In genomic region chr17:4080564-4080963, GRCm38 (mm10) we compare ENCODE assay signal across 21 mouse cellular contexts.
DNase-seq lines count a peak whose midpoint lies in the region; TF ChIP-seq lines count a peak whose summit lies in the region.
"Had no signal": no experiment of that assay in that cellular context is flagged by ENCODE, and none has a peak within 500 bp of the region (broad histone marks: within the 10 kb centered on the region; RNA-seq: fewer than 3 reads in every experiment).

No protein-coding gene starts in this region.

- H3K27ac ChIP-seq in CH12.LX (ENCODE audit: insufficient read depth, low read depth) (no peak overlapping the region), ES-E14 (ENCODE audit: insufficient read depth, low read depth, low read length, poor library complexity, severe bottlenecking) (no peak overlapping the region), MEL (ENCODE audit: control insufficient read depth, low read depth, low read length) (no peak overlapping the region)

- H3K36me3 ChIP-seq in CH12.LX (replicated peaks in 1 of 2; ENCODE audit: control insufficient read depth in 1 of 2, insufficient read depth in 1 of 2, low read length in 1 of 2) (no peaks in the 10 kb centered on the region), ES-E14 (ENCODE audit: control insufficient read depth, insufficient read depth, low read length, poor library complexity, severe bottlenecking) (no peaks in the 10 kb centered on the region), MEL (ENCODE audit: control insufficient read depth in 1 of 2, insufficient read depth in 2 of 2, low read length in 2 of 2) (no peaks in the 10 kb centered on the region)
- H3K36me3 ChIP-seq: G1E had no signal

- dilution Hi-C loops in CH12.LX (cut with MboI; ENCODE audit: extremely low pct_ligation_motif_present, extremely low pct_unique_long_range_greater_than_20kb, low sequenced_read_pairs) = no loop called here

- H3K79me2 ChIP-seq in CH12.LX (replicated peaks; ENCODE audit: control insufficient read depth, extremely low read depth, insufficient read depth, poor library complexity, severe bottlenecking) (no peaks in the 10 kb centered on the region), MEL (ENCODE audit: control insufficient read depth, insufficient read depth, low read length, poor library complexity) (no peaks in the 10 kb centered on the region)

- TF ChIP-seq POLR2A in CH12.LX (IDR thresholded peaks at IDR 0.05; ENCODE audit: low read depth, low read length) (no peak), MEL (IDR thresholded peaks at IDR 0.05; ENCODE audit: control insufficient read depth in 1 of 2, insufficient read depth in 1 of 2, low read depth in 1 of 2, low read length in 2 of 2, poor library complexity in 1 of 2) (no peak)

- TF ChIP-seq CTCF in CH12.LX (conservative IDR thresholded peaks at IDR 0.05 in 1 of 2, IDR thresholded peaks at IDR 0.05 in 1 of 2; ENCODE audit: low read depth in 2 of 2, low read length in 2 of 2) = no peak
- no peak for TF ChIP-seq CTCF in MEL (IDR thresholded peaks at IDR 0.05 in 2 of 3, conservative IDR thresholded peaks at IDR 0.05 in 1 of 3; ENCODE audit: control insufficient read depth in 1 of 3, insufficient read depth in 1 of 3, low read depth in 2 of 3, low read length in 3 of 3, poor library complexity in 1 of 3, severe bottlenecking in 1 of 3)

- DNase-seq in CH12.LX (ENCODE audit: extremely low read depth) = no peak
- DNase-seq in ES-E14 (ENCODE audit: low read depth, low spot score) = no peak
- no peak for DNase-seq in MEL (ENCODE audit: low read depth, low spot score)
- no peak for DNase-seq in adrenal gland, adult 18-20 months (ENCODE audit: low spot score in 2 of 2)
- no peak for DNase-seq in cerebellum, adult 11-12 months
- no peak for DNase-seq in thymus, postnatal 10 days (ENCODE audit: low spot score in 2 of 2)
- DNase-seq: adrenal gland, adult 2 months; adrenal gland, adult 8-10 months; adrenal gland, postnatal 10 days; adrenal gland, postnatal 14 days; adrenal gland, postnatal 25 days; adrenal gland, postnatal 36 days; B cell, adult 2 months; cerebellum, adult 11 months; cerebellum, adult 18-20 months; cerebellum, adult 2 months; cerebellum, adult 8-10 months; cerebellum, adult 9-10 months; cerebellum, adult 9-11 months; cerebellum, postnatal 10 days had no signal

- H3K4me1 ChIP-seq in CH12.LX (ENCODE audit: control insufficient read depth in 1 of 2, insufficient read depth in 2 of 2) (no peaks in the 10 kb centered on the region), ES-E14 (ENCODE audit: control insufficient read depth in 2 of 2, insufficient read depth in 2 of 2, low read length in 2 of 2, poor library complexity in 1 of 2) (no peaks in the 10 kb centered on the region), MEL (ENCODE audit: control insufficient read depth in 1 of 2, insufficient read depth in 2 of 2, low read length in 2 of 2) (no peaks in the 10 kb centered on the region)

- no peaks in the 10 kb centered on the region for H3K9me3 ChIP-seq in CH12.LX (replicated peaks; ENCODE audit: low read length)
- no peaks in the 10 kb centered on the region for H3K9me3 ChIP-seq in ES-E14 (ENCODE audit: control insufficient read depth, insufficient read depth, low read depth, low read length)
- no peaks in the 10 kb centered on the region for H3K9me3 ChIP-seq in MEL (replicated peaks; ENCODE audit: insufficient read depth, low read length)
- H3K9me3 ChIP-seq: G1E had no signal

- no peak for TF ChIP-seq RAD21 in CH12.LX (IDR thresholded peaks at IDR 0.05; ENCODE audit: low read depth, low read length)
- no peak for TF ChIP-seq RAD21 in MEL (IDR thresholded peaks at IDR 0.05; ENCODE audit: low read depth, low read length)

- no peaks in the 10 kb centered on the region for H3K27me3 ChIP-seq in CH12.LX (replicated peaks)
- no peaks in the 10 kb centered on the region for H3K27me3 ChIP-seq in MEL (ENCODE audit: control insufficient read depth in 1 of 2, insufficient read depth in 2 of 2, low read length in 2 of 2)

- H3K4me2 ChIP-seq in CH12.LX (ENCODE audit: insufficient read depth, low read depth, poor library complexity, severe bottlenecking) = no peak overlapping the region

- TF ChIP-seq EP300 in CH12.LX (IDR thresholded peaks at IDR 0.05; ENCODE audit: low read length) (no peak), MEL (IDR thresholded peaks at IDR 0.05; ENCODE audit: low read depth in 1 of 2, low read length in 2 of 2) (no peak)

- H3K9ac ChIP-seq in CH12.LX (ENCODE audit: insufficient read depth, low read depth) (no peak overlapping the region), ES-E14 (ENCODE audit: insufficient read depth, low read depth, low read length, poor library complexity, severe bottlenecking) (no peak overlapping the region), MEL (ENCODE audit: control insufficient read depth, low read depth, low read length, poor library complexity, severe bottlenecking) (no peak overlapping the region)

- no peak overlapping the region for H3K4me3 ChIP-seq in CH12.LX (replicated peaks in 1 of 3; ENCODE audit: low read depth in 2 of 3, low read length in 2 of 3, poor library complexity in 1 of 3)
- no peak overlapping the region for H3K4me3 ChIP-seq in ES-E14 (ENCODE audit: insufficient read depth in 1 of 2, low read depth in 1 of 2, low read length in 2 of 2, poor library complexity in 1 of 2, severe bottlenecking in 1 of 2)
- no peak overlapping the region for H3K4me3 ChIP-seq in MEL (ENCODE audit: control insufficient read depth in 1 of 2, insufficient read depth in 1 of 2, low read depth in 2 of 2, low read length in 2 of 2)

- in situ Hi-C loops in CH12.LX (cut with MboI; ENCODE audit: low pct_ligation_motif_present, low pct_unique_long_range_greater_than_20kb, low sequenced_read_pairs) = no loop called here
- in situ Hi-C loops in ES-E14 (cut with MboI; ENCODE audit: low sequenced_read_pairs in 2 of 2, unreplicated experiment in 2 of 2) = no loop called here

TF ChIP-seq in CH12.LX, 34 proteins besides CTCF, POLR2A, EP300 and RAD21:
- TF ChIP-seq RCOR1 (conservative IDR thresholded peaks at IDR 0.05; ENCODE audit: low read depth, low read length) = no peak
- TF ChIP-seq MAFK (IDR thresholded peaks at IDR 0.05; ENCODE audit: insufficient replicate concordance, low read length) = peak; percentile 97

TF ChIP-seq in ES-E14, 5 proteins besides CTCF, POLR2A, EP300 and RAD21:
- TF ChIP-seq MAFK (IDR thresholded peaks at IDR 0.05; ENCODE audit: insufficient read depth, low read depth, low read length) (peak; percentile 95), ZC3H11A (IDR thresholded peaks at IDR 0.05; ENCODE audit: borderline replicate concordance, low read depth, low read length) (no peak)
TF ChIP-seq in ES-E14: peak in this region for 1.

TF ChIP-seq in MEL, 35 proteins besides CTCF, POLR2A, EP300 and RAD21:
- TF ChIP-seq USF1 (IDR thresholded peaks at IDR 0.05; ENCODE audit: low read depth, low read length) (no peak), TCF12 (IDR thresholded peaks at IDR 0.05; ENCODE audit: low read depth, low read length) (no peak), NRF1 (IDR thresholded peaks at IDR 0.05; ENCODE audit: insufficient read depth, low read depth, low read length, poor library complexity, severe bottlenecking) (no peak), ZKSCAN1 (IDR thresholded peaks at IDR 0.05; ENCODE audit: low read depth, low read length) (no peak), MAFK (IDR thresholded peaks at IDR 0.05; ENCODE audit: borderline replicate concordance, low read depth, low read length) (peak; percentile 88), E2F4 (IDR thresholded peaks at IDR 0.05; ENCODE audit: borderline replicate concordance, low read depth, low read length) (no peak), MEF2A (IDR thresholded peaks at IDR 0.05; ENCODE audit: extremely low read depth, insufficient replicate concordance, low read depth, low read length, poor library complexity, severe bottlenecking) (no peak), GATA1 (IDR thresholded peaks at IDR 0.05; ENCODE audit: low read depth, low read length) (no peak)

Comparison
In these comparisons a context has a peak if more than half of its experiments do, and no peak if none do; other contexts are left out.
1. Of the 35 proteins assayed by ChIP-seq in both MEL and CH12.LX: peak only in MEL: none; only in CH12.LX: none; in both: MAFK; in neither: 34.